Mouse (Mus musculus): ENCODE measurements around the gene Olfr69. TPM values are rescaled to one million over a fixed set of nuclear protein-coding genes. Genes with fewer than 3 reads are reported as not detected.
"Not testable (repeated sequence)": the region's sequence is repeated elsewhere in the genome, so short reads cannot be mapped to it uniquely, and the experiment has no call there.

Gene Olfr69
- polyA plus RNA-seq (2012; ENCODE audit: insufficient read depth, insufficient read length, missing spikeins), result not detected in 2 replicates

GRCm38 (mm10) chr7:103771494-103771893 lies at the start of gene Olfr69:
TSS of gene Olfr69 (minus strand) at chr7:103771594.
- Histone ChIP-seq H3K4me3 (ENCODE audit: insufficient read depth, low read depth, low read length) (no peak within 1 kb of the TSS), H3K4me1 (ENCODE audit: control insufficient read depth, insufficient read depth, insufficient read length, low read length) (no peaks in the 10 kb centered on the region), H3K27ac (replicated peaks; ENCODE audit: low read depth, low read length) (no peak within 1 kb of the TSS)

DNA sequence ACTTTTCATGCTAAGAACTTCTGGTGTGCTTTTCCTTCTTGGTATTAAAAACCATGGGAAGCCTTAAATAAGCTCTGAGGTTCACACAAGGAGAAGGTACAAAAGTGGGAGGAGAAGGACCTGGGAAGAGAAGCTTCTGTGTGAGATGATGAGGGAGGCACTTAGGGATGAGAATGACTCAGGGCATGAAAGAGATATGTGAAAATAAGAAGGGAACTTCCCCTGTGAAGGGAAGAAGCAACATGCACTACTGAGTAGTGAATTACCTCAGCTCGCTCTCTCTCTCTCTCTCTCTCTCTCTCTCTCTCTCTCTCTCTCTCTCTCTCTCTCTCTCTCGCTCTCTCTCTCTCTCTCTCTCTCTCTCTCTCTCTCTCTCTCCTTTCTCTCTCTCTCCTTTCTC lies 43.7 kb upstream of the Olfr69 start:
- not testable (repeated sequence) for H3K4me1 ChIP-seq (ENCODE audit: control insufficient read depth, insufficient read depth, insufficient read length, low read length); H3K4me3 ChIP-seq (ENCODE audit: insufficient read depth, low read depth, low read length); H3K27ac ChIP-seq (replicated peaks; ENCODE audit: low read depth, low read length)

GRCm38 (mm10) chr7:103813766-103814165 lies 42.4 kb upstream of the Olfr69 start, which contains the start of gene Hbb-bt:
TSS of gene Hbb-bt (minus strand) at chr7:103813996.
- H3K27ac ChIP-seq (replicated peaks; ENCODE audit: low read depth, low read length), result no peak within 1 kb of the TSS
- no peak within 1 kb of the TSS for H3K4me3 ChIP-seq (ENCODE audit: insufficient read depth, low read depth, low read length)
- H3K4me1 ChIP-seq (ENCODE audit: control insufficient read depth, insufficient read depth, insufficient read length, low read length), result no peaks in the 10 kb centered on the region

DNA sequence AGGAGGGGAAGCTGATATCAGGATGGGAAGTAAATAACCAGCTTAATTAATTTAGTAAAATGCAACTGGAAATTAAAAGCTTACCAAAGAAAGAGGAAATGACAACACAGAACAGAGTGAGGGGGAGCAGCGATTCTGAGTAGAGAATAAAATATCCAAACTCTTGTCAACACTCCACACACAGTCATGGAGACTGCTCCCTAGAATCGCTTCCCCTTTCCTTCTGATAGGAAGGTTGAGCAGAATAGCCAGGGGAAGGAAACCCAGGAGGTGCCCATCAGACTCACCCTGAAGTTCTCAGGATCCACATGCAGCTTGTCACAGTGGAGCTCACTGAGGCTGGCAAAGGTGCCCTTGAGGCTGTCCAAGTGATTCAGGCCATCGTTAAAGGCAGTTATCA lies 41.8 kb upstream of the Olfr69 start:
- not testable (repeated sequence) for H3K4me3 ChIP-seq (ENCODE audit: insufficient read depth, low read depth, low read length); H3K4me1 ChIP-seq (ENCODE audit: control insufficient read depth, insufficient read depth, insufficient read length, low read length); H3K27ac ChIP-seq (replicated peaks; ENCODE audit: low read depth, low read length)

DNA sequence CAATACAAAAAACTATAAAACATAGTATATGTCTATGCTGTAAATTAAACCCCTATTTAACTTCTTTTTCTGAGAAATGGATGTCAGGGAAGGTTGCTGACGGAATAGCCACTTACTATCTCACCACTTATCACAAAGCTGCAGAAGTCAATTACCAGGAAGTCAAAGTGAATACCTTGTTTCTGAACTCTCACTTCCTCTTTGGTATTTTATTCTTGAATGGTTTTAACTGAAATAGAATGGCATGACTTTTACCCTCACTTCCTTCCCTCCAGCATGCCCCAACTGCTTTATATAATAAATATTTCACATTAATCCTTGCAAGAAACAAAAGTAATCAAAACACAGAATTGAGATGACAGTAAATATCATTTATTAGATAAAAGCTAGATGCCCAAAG lies 40.8 kb upstream of the Olfr69 start:
- no peaks in the 10 kb centered on the region for H3K4me1 ChIP-seq (ENCODE audit: control insufficient read depth, insufficient read depth, insufficient read length, low read length)
- H3K27ac ChIP-seq (replicated peaks; ENCODE audit: low read depth, low read length), result no peak overlapping the region
- no peak overlapping the region for H3K4me3 ChIP-seq (ENCODE audit: insufficient read depth, low read depth, low read length)

- no peaks in the 10 kb centered on the region for H3K4me1 ChIP-seq (ENCODE audit: control insufficient read depth, insufficient read depth, insufficient read length, low read length)
- H3K27ac ChIP-seq (replicated peaks; ENCODE audit: low read depth, low read length), result no peak overlapping the region
- H3K4me3 ChIP-seq (ENCODE audit: insufficient read depth, low read depth, low read length), result no peak overlapping the region
These were observed 39.9 kb upstream of the Olfr69 start for GRCm38 (mm10) chr7:103811223-103811845.

DNA sequence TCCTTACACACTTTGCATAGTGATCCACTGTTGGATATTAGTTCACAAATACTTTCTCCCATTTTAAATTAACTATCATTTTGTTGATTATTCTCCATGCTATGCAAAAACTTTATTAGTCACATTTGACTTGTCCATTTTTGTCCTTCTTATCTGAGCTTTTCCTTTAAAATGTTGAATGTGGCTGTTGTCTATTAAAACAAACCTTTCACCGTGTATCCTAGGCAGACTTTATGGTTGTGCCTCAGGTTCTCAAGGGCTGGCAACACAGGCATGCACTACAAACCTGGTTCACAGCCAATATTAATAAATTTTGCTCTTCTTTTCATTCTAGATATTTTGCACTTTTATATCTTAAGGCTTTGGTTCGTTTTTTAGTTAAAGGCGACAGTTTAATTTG lies 39.4 kb upstream of the Olfr69 start:
- Histone ChIP-seq H3K4me1 (ENCODE audit: control insufficient read depth, insufficient read depth, insufficient read length, low read length) (no peaks in the 10 kb centered on the region), H3K4me3 (ENCODE audit: insufficient read depth, low read depth, low read length) (no peak overlapping the region), H3K27ac (replicated peaks; ENCODE audit: low read depth, low read length) (no peak overlapping the region)

DNA sequence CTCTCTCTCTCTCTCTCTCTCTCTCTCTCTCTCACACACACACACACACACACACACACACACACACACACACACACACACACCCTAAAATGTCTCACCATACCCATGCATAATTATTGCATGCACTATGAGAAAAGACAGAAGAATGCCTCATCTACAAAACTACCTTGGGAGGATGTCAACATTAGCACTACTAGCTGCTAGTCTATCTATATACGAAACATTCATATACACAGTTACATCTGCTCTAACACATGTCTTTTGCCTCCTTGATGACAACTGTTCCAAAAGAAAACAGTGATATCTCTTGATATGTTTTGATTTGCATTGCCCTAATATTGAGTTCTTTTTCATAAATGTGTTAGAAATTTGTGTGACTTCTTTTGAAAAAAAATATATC lies 38.9 kb upstream of the Olfr69 start:
- Histone ChIP-seq H3K4me1 (ENCODE audit: control insufficient read depth, insufficient read depth, insufficient read length, low read length) (no peaks in the 10 kb centered on the region), H3K4me3 (ENCODE audit: insufficient read depth, low read depth, low read length) (no peak overlapping the region), H3K27ac (replicated peaks; ENCODE audit: low read depth, low read length) (no peak overlapping the region)

GRCm38 (mm10) chr7:103809801-103810155 lies 38.4 kb upstream of the Olfr69 start:
- H3K27ac ChIP-seq (replicated peaks; ENCODE audit: low read depth, low read length), result no peak overlapping the region
- H3K4me3 ChIP-seq (ENCODE audit: insufficient read depth, low read depth, low read length), result no peak overlapping the region
- no peaks in the 10 kb centered on the region for H3K4me1 ChIP-seq (ENCODE audit: control insufficient read depth, insufficient read depth, insufficient read length, low read length)

DNA sequence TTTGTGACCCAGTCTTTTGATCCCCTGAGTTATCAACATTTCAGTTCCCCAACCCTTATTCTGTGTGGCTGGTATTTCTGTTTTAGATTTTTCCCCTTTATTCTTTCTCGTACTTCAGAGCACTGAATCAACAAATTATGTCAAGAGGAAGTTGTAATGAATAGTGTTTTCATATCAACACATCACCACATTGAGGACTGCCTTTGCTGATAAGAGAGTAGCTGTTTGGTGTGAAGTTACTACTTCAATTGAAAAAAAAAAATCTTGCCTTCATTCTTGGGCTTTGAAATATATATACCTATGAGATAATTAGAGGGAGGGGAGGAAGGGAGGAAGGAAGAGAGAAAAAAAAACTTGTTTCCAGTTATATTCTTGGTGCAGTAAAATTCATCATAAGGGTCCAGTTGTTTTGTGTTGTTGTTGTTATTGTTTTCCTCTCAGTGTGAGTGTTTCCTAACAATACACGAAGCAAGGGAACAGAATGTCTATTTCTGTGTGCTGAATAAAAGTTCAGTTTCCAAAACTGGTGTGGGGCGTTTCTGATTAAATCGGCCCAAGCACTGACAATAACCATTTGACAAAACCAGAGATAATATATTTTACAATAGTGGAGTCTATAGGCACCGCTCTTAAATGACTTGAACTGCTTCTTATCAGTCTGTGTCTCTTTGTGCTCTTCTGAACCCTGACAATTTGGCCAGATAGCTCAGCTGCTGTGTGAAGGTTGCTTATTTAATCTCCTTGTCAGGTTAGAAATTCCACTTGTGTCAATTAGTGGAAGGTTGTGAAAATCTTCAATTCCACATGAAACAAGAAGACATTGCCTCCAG lies 37.8 kb upstream of the Olfr69 start:
- no peak overlapping the region for H3K4me3 ChIP-seq (ENCODE audit: insufficient read depth, low read depth, low read length)
- no peaks in the 10 kb centered on the region for H3K4me1 ChIP-seq (ENCODE audit: control insufficient read depth, insufficient read depth, insufficient read length, low read length)
- H3K27ac ChIP-seq (replicated peaks; ENCODE audit: low read depth, low read length), result no peak overlapping the region

- not testable (repeated sequence) for H3K4me3 ChIP-seq (ENCODE audit: insufficient read depth, low read depth, low read length); H3K4me1 ChIP-seq (ENCODE audit: control insufficient read depth, insufficient read depth, insufficient read length, low read length); H3K27ac ChIP-seq (replicated peaks; ENCODE audit: low read depth, low read length)
These were observed 36.7 kb upstream of the Olfr69 start for GRCm38 (mm10) chr7:103808120-103808519.

- Histone ChIP-seq H3K27ac (replicated peaks; ENCODE audit: low read depth, low read length) (no peak overlapping the region), H3K4me3 (ENCODE audit: insufficient read depth, low read depth, low read length) (no peak overlapping the region), H3K4me1 (ENCODE audit: control insufficient read depth, insufficient read depth, insufficient read length, low read length) (no peaks in the 10 kb centered on the region)
These were observed 35.5 kb upstream of the Olfr69 start for GRCm38 (mm10) chr7:103806856-103807255.

DNA sequence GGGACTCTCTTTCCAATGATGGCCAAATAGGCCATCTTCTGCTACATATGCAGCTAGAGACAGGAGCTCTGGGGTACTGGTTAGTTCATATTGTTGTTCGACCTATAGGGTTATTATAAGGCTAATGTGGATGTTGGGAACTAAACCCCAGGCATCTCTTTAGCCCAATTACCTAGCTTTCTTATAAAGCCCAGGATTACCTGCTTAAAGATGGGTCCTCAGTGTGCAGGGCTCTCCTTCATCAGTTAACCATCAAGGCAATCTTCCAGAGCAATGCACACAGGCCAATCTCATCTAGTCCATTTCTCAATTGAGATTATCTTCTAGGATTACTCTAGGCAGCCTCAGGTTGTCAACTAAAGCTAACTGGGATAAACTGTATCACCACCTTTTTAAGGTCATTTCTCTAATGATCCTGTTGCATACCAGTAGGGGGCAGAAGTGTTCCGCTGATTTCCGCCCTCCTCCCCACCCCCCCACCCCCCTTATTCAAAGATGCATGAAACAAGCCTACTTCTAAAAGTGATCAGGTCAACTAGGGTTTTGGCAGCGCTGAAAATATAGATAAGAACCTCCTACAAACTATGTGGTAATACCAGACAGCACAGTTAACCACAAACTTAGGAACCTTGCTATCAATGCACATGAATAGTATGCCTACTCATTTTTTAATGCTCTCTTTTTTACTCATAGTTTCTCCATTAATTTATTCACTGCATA lies 21.4 kb upstream of the Olfr69 start:
- no peak overlapping the region for H3K4me3 ChIP-seq (ENCODE audit: insufficient read depth, low read depth, low read length)
- H3K4me1 ChIP-seq (ENCODE audit: control insufficient read depth, insufficient read depth, insufficient read length, low read length), result no peaks in the 10 kb centered on the region

GRCm38 (mm10) chr7:103791721-103792120 lies 20.3 kb upstream of the Olfr69 start, which contains the start of gene Olfr67:
TSS of gene Olfr67 (minus strand) at chr7:103791821.
- Histone ChIP-seq H3K4me1 (ENCODE audit: control insufficient read depth, insufficient read depth, insufficient read length, low read length) (no peaks in the 10 kb centered on the region), H3K27ac (replicated peaks; ENCODE audit: low read depth, low read length) (no peak within 1 kb of the TSS), H3K4me3 (ENCODE audit: insufficient read depth, low read depth, low read length) (no peak within 1 kb of the TSS)

More for the DNA sequence above, 21.4 kb upstream of the Olfr69 start:
- no peak overlapping the region for H3K27ac ChIP-seq (replicated peaks; ENCODE audit: low read depth, low read length)

DNA sequence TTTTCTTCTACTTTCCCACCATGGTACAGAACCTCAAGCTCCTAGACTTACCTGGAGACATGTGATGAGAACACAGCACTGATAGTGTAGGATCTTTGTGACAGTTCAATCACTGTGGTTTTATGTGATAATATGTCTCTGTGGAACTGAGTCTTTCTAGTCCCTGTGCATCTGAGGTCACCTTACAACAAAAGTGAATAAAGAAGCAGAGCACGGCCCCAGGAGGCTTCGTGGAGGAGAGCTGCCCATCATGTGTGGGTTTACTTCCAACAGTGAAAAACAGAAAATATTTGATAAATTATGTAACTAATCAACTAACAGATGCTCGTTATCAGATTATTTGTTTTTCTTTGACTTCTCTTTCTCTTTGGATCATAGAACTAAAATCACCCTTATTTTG lies 8.2 kb upstream of the Olfr69 start, which contains the start of gene Olfr68:
Gene Olfr68, minus strand, starts transcription at position 101 of the 400 bp plus-strand sequence.
- no peaks in the 10 kb centered on the region for H3K4me1 ChIP-seq (ENCODE audit: control insufficient read depth, insufficient read depth, insufficient read length, low read length)
- H3K4me3 ChIP-seq (ENCODE audit: insufficient read depth, low read depth, low read length), result no peak within 1 kb of the TSS

More for the DNA sequence above, 8.2 kb upstream of the Olfr69 start, which contains the start of gene Olfr68:
- no peak within 1 kb of the TSS for H3K27ac ChIP-seq (replicated peaks; ENCODE audit: low read depth, low read length)

Data from brown adipose tissue, adult 24 weeks (tissue).